Mouse (Mus musculus) heart, embryonic 12.5 days (tissue): Measurements from ENCODE around the gene Rtf2. TPM values are rescaled to one million over a fixed set of nuclear protein-coding genes. Genes with fewer than 3 reads are reported as not detected.

Source experiments
- ATAC-seq: fragments of 200-750 bp; cut with Nextera tagmentation; 2 replicates; pipeline ENCODE4 v1.8.0; 2017; ENCODE audit warnings: moderate TSS enrichment, moderate library complexity; ENCODE audit not compliant: insufficient number of reproducible peaks, low FRiP score
- H3K27ac ChIP-seq: fragments of 300-500 bp; sonication (generic); 2 replicates; pipeline ENCODE4 v1.5.1; 2016; ENCODE audit warnings: mild to moderate bottlenecking, moderate library complexity; ENCODE audit not compliant: poor library complexity, severe bottlenecking
- H3K27me3 ChIP-seq: fragments of 300-500 bp; sonication (generic); replicated peaks from 2 replicates; pipeline ENCODE4 v1.6.1; 2016; ENCODE audit warnings: mild to moderate bottlenecking, moderate library complexity
- H3K36me3 ChIP-seq: fragments of 300-500 bp; sonication (generic); 2 replicates; pipeline ENCODE4 v1.6.1; 2016; ENCODE audit warnings: mild to moderate bottlenecking, moderate library complexity
- H3K4me1 ChIP-seq: fragments of 300-500 bp; sonication (generic); replicated peaks from 2 replicates; pipeline ENCODE4 v1.6.1; 2016; ENCODE audit warnings: mild to moderate bottlenecking
- H3K4me2 ChIP-seq: fragments of 300-500 bp; sonication (generic); 2 replicates; pipeline ENCODE4 v1.6.1; 2016; ENCODE audit warnings: mild to moderate bottlenecking, moderate library complexity
- H3K4me3 ChIP-seq: fragments of 300-500 bp; sonication (generic); 2 replicates; pipeline ENCODE4 v1.5.1; 2016; ENCODE audit warnings: mild to moderate bottlenecking
- H3K9ac ChIP-seq: fragments of 300-500 bp; sonication (generic); 2 replicates; pipeline ENCODE4 v1.6.1; 2016; ENCODE audit warnings: mild to moderate bottlenecking, moderate library complexity
- H3K9me3 ChIP-seq: fragments of 300-500 bp; sonication (generic); replicated peaks from 2 replicates; pipeline ENCODE4 v1.6.1; 2016; ENCODE audit warnings: mild to moderate bottlenecking, moderate library complexity
- WGBS: fragments of 180-500 bp; shearing (Covaris S2); methylation state at CpG from one replicate; pipeline ENCODE4 v1.1.7; 2016; 5-methylcytosine and 5-hydroxymethylcytosine counted together
- polyA plus RNA-seq: library from polyadenylated mRNA; unstranded; fragments of >200 nt; fragmentation: Nextera tagmentation; extraction: Ambion mirVana; gene quantifications from 2 replicates; pipeline ENCODE4 v1.2.1, GENCODE M21; 2016

Rtf2 gene
- polyA plus RNA-seq, 1 experiment from 2014 or later: 49.3 TPM

DNA sequence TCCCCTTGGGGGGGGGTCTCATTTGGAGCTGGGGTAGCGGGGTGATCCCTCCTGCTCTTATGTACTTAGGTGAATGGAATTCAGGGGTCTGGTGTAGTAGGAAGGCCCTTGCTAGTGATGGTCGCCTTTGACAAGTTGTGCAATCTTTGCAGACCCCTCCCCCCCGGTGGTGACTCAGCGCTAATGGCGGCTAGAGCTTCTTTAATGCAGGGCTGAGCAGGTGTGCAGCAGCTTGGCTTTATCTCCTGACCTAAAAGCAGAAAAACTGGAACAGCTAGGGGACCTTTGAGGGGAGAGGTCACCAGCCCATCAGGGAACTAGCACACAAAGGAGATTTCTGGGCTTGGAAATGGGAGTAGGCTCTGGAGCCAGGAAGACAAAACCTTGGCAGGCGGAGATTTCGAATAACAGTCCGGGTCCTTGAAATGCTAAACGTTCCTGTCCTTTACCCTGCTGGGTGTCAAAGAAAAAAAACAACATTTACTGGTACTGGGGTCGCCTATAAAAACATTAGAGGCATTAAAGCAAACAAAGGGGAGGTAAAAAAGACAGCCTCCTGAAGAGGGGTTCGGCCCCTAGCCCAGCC, 76.1 kb downstream of the Rtf2 start:
- Histone ChIP-seq H3K36me3 (no peaks in the 10 kb centered on the region), H3K27ac (no peak overlapping the region), H3K27me3 (peaks cover 11% of the 10 kb centered on the region; the same call in 1 of the 2 replicates), H3K9me3 (0 out of 2 replicates have a peak, but pooled peaks cover 7% of the 10 kb centered on the region), H3K4me2 (no peak overlapping the region), H3K4me3 (no peak overlapping the region), H3K9ac (no peak overlapping the region), H3K4me1 (0 out of 2 replicates have a peak, but pooled peaks cover 6% of the 10 kb centered on the region)
- no peak for ATAC-seq
- 31% methylated on average over 11 of the region's 11 CpGs for WGBS

Other genes with a start within 250 kb of the Rtf2 start
- not detected in 2 replicates for gene Mc3r, start 192.1 kb upstream of the Rtf2 start, polyA plus RNA-seq
- gene Fam210b, start 95.0 kb upstream of the Rtf2 start, polyA plus RNA-seq: 24.3 and 24.5 TPM in 2 replicates
- 102 and 106 TPM in 2 replicates for gene Aurka, start 70.0 kb upstream of the Rtf2 start, polyA plus RNA-seq
- 34.6 and 35.2 TPM in 2 replicates for gene Cstf1, start 69.9 kb upstream of the Rtf2 start, polyA plus RNA-seq
- 0.28 and 0.36 TPM in 2 replicates for gene Cass4, start 46.8 kb upstream of the Rtf2 start, polyA plus RNA-seq
- 1.1 and 1.4 TPM in 2 replicates for gene Gcnt7, start 18.0 kb downstream of the Rtf2 start, polyA plus RNA-seq
- gene Fam209, start 32.0 kb downstream of the Rtf2 start, polyA plus RNA-seq: 0.26 TPM in 1 of 2 replicates, not detected in the other
- 0.10 TPM in 1 of 2 replicates, not detected in the other for gene Tfap2c, start 109.0 kb downstream of the Rtf2 start, polyA plus RNA-seq